Mouse (Mus musculus) layer of hippocampus, postnatal 14 days (tissue): Measurements from ENCODE around the gene Wdfy3. TPM values are rescaled to one million over a fixed set of nuclear protein-coding genes. Genes with fewer than 3 reads are reported as not detected.
A peak's percentile ranks its signal among the peaks of the same experiment; 100 is the strongest.
"Not testable (repeated sequence)": the region's sequence is repeated elsewhere in the genome, so short reads cannot be mapped to it uniquely, and the experiment has no call there.

Source experiments
- DNase-seq, 2 experiments: peaks; one replicate each; pipeline ENCODE4 v3.0.0; 2021 to 2022; ENCODE audit warnings: low spot score in 2 of 2, mixed read lengths in 1 of 2
- total RNA-seq, 2 experiments: library from RNA; stranded (reverse); gene quantifications; 2 replicates each; pipeline ENCODE4 v1.2.3; 2021

Gene Wdfy3
- total RNA-seq, 2 experiments from 2014 or later = 109 to 119 TPM

GRCm38 (mm10) chr5:102003371-102003770, 66.3 kb downstream of the Wdfy3 start:
- DNase-seq = no peak

DNA sequence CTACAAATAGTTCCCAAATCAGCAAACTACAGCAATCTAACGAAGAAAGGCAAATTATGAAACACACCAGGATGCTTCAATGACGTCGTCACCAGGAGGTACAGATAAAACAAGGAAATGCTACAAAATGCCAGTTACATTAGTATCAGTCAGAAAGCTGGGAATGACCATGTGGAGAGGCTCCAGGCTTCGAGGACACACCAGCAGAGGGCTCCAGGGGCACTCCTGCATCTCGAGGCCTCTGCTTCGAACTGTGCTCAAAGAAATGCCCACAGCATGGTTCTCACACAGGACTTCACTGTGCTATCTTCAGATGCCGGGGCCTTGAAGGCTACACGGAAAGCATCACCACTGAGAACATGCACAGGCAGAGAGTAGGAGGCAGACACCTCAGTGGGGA, 68.7 kb downstream of the Wdfy3 start:
- no peak for DNase-seq

DNA sequence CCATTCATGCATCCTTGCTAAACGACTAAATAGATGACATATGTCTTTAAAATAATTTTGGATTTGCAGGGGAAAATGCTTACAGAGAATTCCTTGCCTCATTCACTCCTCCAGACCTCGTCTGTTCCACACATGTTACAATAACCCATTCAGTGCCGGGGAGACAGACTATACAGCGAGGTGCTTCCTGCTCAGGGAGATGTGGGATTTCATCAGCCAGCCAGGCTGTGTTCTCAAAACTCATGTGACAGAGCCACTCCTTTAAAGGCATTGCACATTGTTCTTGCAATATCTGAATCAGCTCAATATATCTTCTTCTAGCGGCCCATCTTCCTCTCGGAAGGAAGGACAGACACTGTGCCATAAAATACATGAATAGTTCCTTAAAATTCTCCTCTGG, 70.8 kb downstream of the Wdfy3 start:
- no peak for DNase-seq

DNA sequence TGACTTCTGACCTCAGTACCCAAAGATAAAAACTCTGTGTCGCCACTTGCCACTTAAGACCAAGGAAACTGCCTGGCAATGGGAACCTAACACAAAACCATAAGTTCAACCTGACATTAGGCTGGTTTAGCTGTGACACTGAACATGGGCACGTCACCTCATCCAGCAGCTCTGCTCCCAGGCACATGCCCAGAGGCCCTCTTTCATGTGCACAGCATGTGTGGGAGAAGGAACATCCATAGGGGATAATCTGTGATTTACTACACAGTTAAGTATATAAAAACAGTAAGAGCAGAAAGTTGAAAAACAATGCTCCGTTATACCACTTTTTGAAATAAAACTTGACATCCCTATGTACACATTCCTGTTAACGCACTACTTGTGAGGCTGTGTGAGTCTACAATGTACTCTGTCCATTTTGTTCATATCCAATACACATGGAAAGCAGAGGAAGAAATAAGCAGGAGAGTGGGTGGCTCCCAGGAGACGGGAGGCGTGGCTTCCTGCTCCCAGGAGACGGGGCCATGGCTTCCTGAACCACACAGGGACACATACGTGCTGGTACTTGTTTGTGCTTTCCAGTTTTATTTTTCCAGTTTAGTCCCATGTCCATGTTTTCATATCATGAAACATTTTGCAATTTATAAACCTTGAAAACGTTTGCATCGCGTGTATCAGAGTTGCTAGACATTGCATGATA, 73.5 kb downstream of the Wdfy3 start:
- no peak for DNase-seq

DNA sequence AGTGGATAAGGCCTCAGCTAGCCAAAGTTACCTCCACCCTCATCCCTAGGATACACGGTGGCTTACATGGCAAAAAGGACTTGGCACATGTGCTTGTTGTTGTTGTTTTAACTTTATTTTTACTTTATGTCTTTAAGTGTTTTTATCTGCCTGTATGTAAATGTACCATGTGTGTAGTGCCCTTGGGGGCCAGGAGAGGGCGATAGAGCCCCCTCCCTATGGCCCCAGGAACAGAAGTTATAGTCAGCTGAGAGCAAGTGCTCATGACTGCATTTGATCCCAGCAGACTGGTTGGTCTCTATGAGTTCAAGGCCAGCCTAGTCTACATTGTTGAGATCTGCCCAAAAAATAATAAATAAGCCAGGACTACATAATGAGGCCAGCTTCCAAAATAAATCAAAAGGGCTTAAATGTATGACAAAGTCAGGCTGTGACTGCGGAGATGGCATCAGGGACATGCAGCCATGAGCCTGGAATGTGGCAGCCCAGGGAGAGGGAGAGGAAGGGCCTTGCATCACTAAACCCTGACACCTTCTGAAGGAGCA, 74.2 kb downstream of the Wdfy3 start:
- no peak for DNase-seq

DNA sequence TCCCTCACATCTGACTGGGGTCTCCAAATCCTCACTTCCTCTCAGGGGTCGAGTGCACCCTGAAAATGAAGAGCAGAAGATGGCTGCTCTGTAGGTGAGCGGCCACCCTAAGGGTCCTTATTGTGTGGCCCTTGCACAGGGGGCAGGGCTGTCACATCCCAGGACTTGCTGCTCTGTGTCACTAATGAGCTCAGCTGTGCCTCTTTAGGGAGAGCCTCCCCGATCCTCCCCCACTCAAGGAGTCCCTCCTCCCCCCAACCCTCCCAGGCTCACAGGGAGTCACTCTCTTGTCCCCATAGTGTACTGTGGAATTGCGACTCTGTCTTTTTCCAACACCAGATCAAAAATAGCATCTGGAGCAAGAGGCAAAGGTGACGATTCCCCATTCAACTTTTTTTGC, 75.7 kb downstream of the Wdfy3 start:
- no peak for DNase-seq

- DNase-seq = no peak
Measured at GRCm38 (mm10) chr5:101992969-101993670, 76.6 kb downstream of the Wdfy3 start.

GRCm38 (mm10) chr5:101990298-101990845, 79.3 kb downstream of the Wdfy3 start:
- DNase-seq = no peak

DNA sequence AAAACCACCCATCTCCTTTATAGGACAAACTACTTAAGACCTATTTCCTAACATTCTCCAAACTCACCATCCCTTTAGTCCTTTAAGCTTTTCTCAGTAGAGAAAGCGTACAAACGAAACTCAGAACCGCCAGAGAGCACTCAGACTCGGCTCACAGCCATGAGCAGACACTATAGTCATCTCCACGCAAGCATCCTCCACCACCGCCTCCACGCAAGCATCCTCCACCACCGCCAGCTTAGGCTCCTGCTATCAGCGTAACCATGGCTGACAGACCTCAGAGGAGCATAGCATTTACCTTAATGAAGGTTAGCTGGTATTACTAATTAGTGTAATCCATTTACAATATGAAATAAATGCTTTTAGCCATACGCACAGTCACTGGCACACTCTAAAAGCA, 81.2 kb downstream of the Wdfy3 start:
- no peak for DNase-seq

GRCm38 (mm10) chr5:101986694-101987093, 83.0 kb downstream of the Wdfy3 start:
- DNase-seq = no peak

- DNase-seq = no peak
Measured at GRCm38 (mm10) chr5:101982239-101982638, 87.5 kb downstream of the Wdfy3 start.

GRCm38 (mm10) chr5:101979594-101979993, 90.1 kb downstream of the Wdfy3 start:
- no peak for DNase-seq

DNA sequence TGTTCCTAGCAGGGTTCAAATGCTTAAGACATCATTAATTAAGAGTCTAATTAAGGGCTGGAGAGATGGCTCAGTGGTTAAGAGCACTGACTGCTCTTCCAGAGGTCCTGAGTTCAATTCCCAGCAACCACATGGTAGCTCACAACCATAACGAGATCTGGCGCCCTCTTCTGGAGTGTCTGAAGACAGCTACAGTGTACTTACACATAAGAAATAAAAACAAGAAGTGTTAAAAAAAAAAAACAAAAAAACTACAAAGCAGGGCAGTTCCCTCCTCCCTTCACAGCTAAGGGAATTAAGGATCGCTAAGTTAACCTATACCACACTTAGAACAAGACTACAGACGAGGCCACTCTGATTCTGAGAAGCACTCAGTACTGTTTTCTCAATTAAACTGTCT, 97.1 kb downstream of the Wdfy3 start:
- DNase-seq = not testable (repeated sequence)

DNA sequence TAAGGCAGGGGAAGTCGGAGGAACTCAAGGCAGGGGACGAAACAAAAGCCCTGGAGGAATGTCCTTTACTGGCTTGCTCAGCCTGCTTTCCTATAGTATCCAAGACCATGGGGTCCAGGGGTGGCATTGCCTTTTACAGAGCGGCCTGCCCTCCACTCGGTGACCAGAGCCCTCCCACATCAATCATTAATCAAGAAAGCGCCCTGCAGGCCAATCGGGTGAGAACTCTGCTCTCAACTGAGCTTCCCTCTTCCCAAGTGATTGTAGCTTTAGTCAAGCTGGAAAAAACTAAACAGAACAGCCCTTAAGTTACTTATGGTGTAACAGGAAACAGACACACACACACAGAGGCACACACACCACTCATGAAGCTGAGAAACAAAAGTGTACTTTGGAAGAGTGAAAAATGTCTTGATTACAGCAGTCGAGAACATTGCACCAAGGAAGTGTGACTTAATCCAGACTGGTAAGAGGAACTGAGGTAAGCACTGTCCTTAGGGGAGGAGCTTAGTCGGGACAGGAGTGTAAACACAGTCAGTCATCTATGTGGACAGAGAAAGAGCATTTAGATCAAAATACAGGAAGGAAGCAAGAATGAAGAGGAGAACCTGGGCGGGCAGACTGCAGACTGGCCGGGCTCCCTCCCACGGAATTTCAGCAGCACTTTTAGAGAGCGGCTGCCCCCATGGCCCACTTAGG, 101.4 kb downstream of the Wdfy3 start:
- DNase-seq = no peak

DNA sequence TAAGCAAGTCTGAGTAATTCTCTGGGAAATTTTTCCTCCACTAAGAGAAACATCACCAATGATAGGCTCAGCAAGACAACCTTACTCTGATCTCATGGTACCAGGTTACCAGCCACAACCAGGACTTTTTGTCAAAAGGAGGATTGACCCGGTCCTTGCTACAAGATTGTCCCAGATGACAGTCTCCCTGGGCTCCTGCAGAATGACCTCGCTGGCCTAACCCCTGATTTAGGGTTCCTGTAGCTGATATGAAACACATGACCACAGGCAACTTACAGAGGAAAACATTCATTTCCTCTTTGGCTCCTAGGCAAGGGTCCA, 101.9 kb downstream of the Wdfy3 start:
- DNase-seq = no peak

GRCm38 (mm10) chr5:101962824-101963223, 106.9 kb downstream of the Wdfy3 start:
- DNase-seq = peak in 1 of 2 experiments; percentile 26

- no peak for DNase-seq
Measured at GRCm38 (mm10) chr5:101959369-101959768, 110.4 kb downstream of the Wdfy3 start.

DNA sequence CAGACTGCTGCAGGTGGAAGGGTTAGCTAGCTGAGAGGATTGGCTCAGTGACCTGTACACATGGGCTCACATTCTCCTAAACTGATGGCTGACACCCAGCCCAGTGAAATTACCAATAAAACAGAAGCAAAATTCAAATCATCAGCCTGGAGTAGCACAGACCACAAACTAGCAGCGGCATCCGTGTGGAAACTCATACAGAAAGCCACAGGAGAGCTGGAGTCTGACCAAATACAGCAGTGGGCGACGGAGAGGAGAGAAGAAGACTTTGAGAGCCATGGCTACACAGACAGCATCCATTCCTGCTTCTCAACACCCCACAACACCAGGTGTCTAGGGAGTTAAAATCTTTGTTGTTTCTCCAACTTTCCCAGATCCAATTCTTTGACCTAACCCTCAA, 110.8 kb downstream of the Wdfy3 start:
- no peak for DNase-seq

- no peak for DNase-seq
Measured at GRCm38 (mm10) chr5:101957419-101957818, 112.3 kb downstream of the Wdfy3 start.

- no peak for DNase-seq
Measured at GRCm38 (mm10) chr5:101954393-101955340, 115.1 kb downstream of the Wdfy3 start.

DNA sequence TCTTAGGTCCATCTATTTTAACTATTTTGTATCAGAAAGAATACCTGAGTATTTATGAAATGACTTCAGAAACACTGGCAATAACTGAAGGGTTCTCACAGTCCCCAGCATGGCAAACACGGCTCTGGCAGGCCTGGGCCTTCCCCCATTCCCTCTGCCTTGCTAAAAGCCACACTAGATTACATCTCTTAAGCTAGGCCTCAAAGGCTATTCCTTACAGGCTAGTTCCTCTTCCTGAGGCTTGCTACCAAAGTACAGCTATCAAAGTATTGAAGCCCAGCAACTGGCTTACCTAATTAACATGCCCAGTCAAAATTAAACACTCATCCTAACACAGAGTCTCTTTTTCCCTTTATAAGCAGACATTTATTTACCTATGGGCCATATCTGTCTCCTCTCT, 117.8 kb downstream of the Wdfy3 start:
- no peak for DNase-seq
